Mouse (Mus musculus): ENCODE data around the gene Vsx1.

Vsx1 gene

GRCm38 (mm10) chr2:150646411-150647121 is 42.6 kb downstream of the Vsx1 start:
- no peak for DNase-seq (ENCODE audit: low read depth)

GRCm38 (mm10) chr2:150645225-150645624 is 43.9 kb downstream of the Vsx1 start:
- no peak for DNase-seq (ENCODE audit: low read depth)

- peak; percentile 27 for DNase-seq (ENCODE audit: low read depth)
Observed at GRCm38 (mm10) chr2:150643726-150644415, 45.3 kb downstream of the Vsx1 start.

GRCm38 (mm10) chr2:150643166-150643565 is 46.0 kb downstream of the Vsx1 start:
- DNase-seq (ENCODE audit: low read depth) = no peak

- DNase-seq (ENCODE audit: low read depth) = no peak
Observed at GRCm38 (mm10) chr2:150638370-150638733, 50.8 kb downstream of the Vsx1 start.

GRCm38 (mm10) chr2:150637702-150638369 is 51.3 kb downstream of the Vsx1 start:
- DNase-seq (ENCODE audit: low read depth) = no peak

GRCm38 (mm10) chr2:150635877-150636446 is 53.2 kb downstream of the Vsx1 start:
- no peak for DNase-seq (ENCODE audit: low read depth)

All from NIH3T3 (cell line).